Mouse (Mus musculus) left cerebral cortex, adult 2 months (tissue): Measurements from ENCODE around the gene Pbx4. TPM values are rescaled to one million over a fixed set of nuclear protein-coding genes. Genes with fewer than 3 reads are reported as not detected.

Source experiments
- DNase-seq, 2 experiments: peaks; one replicate each; pipeline ENCODE4 v3.0.0; 2021 to 2022; ENCODE audit warnings: low spot score in 2 of 2, mixed read lengths in 1 of 2; ENCODE audit errors: extremely low spot score in 1 of 2
- H3K27ac ChIP-seq: fragments of 200-600 bp; 2 replicates; pipeline ENCODE4 v1.8.1; 2022
- H3K4me3 ChIP-seq: fragments of 200-600 bp; 2 replicates; pipeline ENCODE4 v1.8.1; 2022
- CTCF ChIP-seq: fragments of 200-600 bp; IDR thresholded peaks from 2 replicates; pipeline ENCODE4 v1.8.1; 2022; ENCODE audit warnings: antibody characterized with exemption, mild to moderate bottlenecking, moderate library complexity
- intact Hi-C: fragments of 180-260 bp; cut with DNase I; formaldehyde crosslinking; loops from one replicate; pipeline ENCODE4 v1.15.1; 2025
- total RNA-seq, 2 experiments: library from RNA; stranded (reverse); gene quantifications; 2 replicates each; pipeline ENCODE4 v1.2.3; 2021

Pbx4 gene
- total RNA-seq, 2 experiments from 2014 or later, result 18.5 to 20.7 TPM

DNA sequence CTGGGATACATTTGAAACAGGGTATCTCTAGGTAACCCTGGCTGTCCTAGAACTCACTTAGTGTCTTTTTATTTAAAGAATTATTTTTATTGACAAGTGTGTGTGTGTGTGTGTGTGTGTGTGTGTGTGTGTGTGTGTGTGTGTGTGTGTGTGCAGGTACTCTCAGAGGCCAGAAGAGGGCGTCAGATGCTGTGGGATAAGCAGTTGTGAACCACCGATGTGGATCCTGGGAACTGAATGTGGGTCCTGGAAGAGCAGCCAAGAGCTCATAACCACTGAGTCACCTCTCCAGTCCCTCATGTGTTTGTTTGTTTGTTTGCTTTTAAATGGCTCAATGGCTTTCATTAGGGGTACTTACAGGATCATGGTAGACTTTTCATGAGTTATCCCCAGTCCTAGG lies 17.4 kb upstream of the Pbx4 start:
- no peak for TF ChIP-seq CTCF
- Histone ChIP-seq H3K4me3 (no peak overlapping the region), H3K27ac (no peak overlapping the region)
- intact Hi-C loops, result no loop called here
- DNase-seq, result no peak

DNA sequence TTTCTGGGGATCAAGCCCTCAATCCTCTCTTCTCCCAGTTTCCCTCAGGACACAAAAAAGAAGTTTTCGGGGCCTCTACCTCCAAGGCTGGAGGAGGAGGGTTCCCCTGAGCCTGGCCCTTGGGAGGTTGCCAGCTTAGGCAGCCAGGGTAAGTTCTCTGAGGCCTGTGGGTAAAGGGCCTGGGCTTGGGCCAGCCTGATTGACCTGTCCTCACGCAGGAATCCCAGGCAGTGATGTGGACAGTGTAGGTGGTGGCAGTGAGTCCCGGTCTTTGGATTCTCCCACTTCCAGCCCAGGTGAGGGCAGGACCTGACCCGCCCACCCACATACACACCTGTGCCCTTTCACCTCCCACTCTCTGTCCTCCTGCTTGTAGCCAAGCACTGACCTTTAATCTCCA lies 16.9 kb upstream of the Pbx4 start:
- no peak for TF ChIP-seq CTCF
- no peak for DNase-seq
- intact Hi-C loops, result no loop called here
- Histone ChIP-seq H3K27ac (no peak overlapping the region), H3K4me3 (no peak overlapping the region)

- no peak for DNase-seq
- Histone ChIP-seq H3K27ac (no peak overlapping the region), H3K4me3 (no peak overlapping the region)
- intact Hi-C loops, result no loop called here
- TF ChIP-seq CTCF, result no peak
Observed at GRCm38 (mm10) chr8:69820466-69820865, 11.8 kb upstream of the Pbx4 start.

DNA sequence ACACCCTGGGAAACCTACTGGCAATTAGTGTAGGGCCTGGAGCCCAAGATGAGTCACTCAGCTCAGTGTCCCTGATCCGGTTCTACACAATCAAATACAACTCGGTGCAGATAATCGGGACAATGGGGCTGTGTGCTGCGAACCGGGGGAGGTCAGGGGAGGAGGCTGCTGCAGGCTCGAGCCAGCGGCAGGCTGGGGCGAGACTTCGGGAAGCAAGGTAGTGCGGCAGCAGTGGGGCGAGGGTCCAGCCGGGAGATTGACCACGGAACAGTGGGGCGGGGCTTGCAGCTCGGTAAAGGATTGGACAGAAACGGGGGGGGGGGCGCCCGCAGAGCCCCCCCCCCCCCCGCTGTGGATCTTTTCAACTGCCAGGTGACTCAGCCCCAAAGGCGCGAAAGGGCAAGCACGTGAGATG lies 10.3 kb upstream of the Pbx4 start:
- intact Hi-C loops, result no loop called here
- Histone ChIP-seq H3K27ac (no peak overlapping the region), H3K4me3 (peak overlapping the region; percentile 50)
- TF ChIP-seq CTCF, result no peak
- DNase-seq, result no peak

- TF ChIP-seq CTCF, result no peak; the same call in 1 of the 2 replicates
- intact Hi-C loops, result no loop called here
- no peak within 1 kb of the TSS for H3K27ac ChIP-seq
- DNase-seq, result no peak
- H3K4me3 ChIP-seq, result peak within 1 kb of the TSS; percentile 50
Observed at GRCm38 (mm10) chr8:69822386-69823191, 9.7 kb upstream of the Pbx4 start, which contains the start of gene Lpar2. Gene Lpar2, plus strand, starts transcription at chr8:69822429.

DNA sequence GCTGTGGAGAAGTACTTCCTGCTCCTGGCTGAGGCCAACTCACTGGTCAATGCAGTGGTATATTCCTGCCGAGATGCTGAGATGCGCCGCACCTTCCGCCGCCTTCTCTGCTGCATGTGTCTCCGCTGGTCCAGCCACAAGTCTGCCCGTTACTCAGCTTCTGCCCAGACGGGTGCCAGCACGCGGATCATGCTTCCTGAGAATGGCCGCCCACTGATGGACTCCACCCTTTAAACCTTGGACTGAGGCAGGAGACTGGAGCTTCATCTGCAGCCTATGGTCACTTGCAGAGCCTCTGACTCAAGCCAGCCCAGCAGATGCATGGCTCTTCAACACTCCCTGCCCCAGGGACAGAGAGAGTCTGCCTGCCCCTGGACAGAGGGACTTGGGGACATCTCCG lies 5.9 kb upstream of the Pbx4 start:
- intact Hi-C loops, result no loop called here
- Histone ChIP-seq H3K4me3 (no peak overlapping the region), H3K27ac (no peak overlapping the region)
- no peak for TF ChIP-seq CTCF
- DNase-seq, result no peak

GRCm38 (mm10) chr8:69837057-69837682 lies 4.9 kb downstream of the Pbx4 start:
- Histone ChIP-seq H3K27ac (no peak overlapping the region), H3K4me3 (no peak overlapping the region)
- intact Hi-C loops, result no loop called here
- DNase-seq, result no peak
- no peak for TF ChIP-seq CTCF

DNA sequence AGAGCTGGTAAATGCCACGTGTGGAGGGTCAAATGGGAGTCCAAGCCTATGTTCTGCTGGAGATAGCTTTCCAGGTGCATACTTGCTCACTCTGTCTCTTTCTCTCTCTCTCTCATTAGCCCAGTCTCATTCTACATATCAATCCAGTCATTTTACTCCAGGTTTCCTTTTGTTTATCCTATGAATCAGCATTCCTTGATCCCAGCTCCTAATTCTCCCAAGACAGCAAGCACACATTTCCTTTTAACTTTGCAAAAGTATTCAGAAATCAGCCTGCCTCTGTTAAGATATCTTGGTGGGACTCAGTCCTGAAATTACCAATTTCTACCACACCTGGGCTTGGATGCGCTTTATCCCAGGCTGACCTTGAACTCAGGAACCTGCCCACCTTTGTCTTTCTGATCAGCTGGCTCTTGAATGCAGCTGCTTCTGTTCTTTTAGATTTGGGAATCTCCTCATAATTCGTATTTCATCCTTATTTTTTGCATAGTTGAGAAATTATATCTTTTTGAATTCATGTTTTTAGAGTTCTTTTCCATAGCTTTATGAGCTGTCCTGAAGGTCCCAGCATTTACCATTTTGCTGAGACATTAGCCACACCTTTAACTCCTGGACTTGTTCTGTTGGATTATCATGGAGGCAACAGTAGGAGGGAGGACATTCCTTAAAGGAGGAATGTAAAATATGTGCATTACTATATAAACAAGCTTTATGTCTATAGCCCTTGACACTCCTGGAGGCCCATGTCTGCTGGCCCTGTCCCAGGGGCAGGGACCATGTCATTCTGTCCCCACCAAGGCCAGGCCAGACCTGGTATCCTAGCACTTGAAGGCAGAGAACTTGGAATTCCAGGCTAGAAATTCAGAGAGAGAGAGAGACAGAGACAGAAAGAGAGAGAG lies 15.1 kb downstream of the Pbx4 start:
- TF ChIP-seq CTCF, result no peak
- Histone ChIP-seq H3K4me3 (no peak overlapping the region), H3K27ac (no peak overlapping the region)
- DNase-seq, result no peak
- intact Hi-C loops, result no loop called here

DNA sequence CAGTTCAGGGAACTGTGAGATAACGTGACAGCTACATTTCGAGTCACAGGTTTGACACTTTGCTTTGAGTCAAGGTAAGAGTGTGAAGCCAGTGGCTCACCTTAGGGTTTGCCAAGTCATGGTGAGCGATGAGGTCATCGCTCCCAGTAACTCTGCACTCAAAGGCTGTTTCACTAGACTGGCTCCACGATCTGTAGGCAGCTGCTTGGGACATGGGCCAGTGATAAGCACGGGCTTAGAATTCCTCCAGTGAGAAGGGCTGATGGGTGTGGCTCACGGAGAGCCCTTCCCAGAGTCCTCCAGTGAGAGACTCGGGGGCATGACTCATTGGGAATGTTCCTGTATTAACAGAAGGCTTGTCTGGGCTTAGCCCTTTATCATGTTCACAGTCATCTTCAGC lies 16.7 kb downstream of the Pbx4 start:
- no peak overlapping the region for H3K27ac ChIP-seq
- no peak overlapping the region for H3K4me3 ChIP-seq
- DNase-seq, result no peak
- intact Hi-C loops, result no loop called here
- TF ChIP-seq CTCF, result no peak

DNA sequence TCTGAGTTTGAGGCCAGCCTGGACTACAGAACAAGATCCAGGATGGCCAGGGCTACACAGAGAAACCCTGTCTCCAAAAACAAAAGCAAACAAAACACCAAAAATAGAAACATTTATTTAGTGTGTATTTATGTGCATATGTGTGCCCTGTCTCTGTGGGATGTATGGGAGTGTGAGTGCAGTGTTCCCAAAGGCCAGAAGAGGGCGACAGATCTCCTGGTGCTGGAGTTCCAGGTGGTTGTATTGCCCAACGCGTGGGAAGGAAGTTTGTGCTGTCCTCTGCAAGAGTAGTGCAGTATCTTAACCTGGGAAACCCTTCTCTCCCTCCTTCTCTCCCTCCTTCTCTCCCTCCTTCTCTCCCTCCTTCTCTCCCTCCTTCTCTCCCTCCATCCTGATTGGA lies 17.6 kb downstream of the Pbx4 start:
- DNase-seq, result no peak
- H3K27ac ChIP-seq, result no peak overlapping the region
- TF ChIP-seq CTCF, result no peak; the same call in 1 of the 2 replicates
- intact Hi-C loops, result no loop called here
- H3K4me3 ChIP-seq, result no peak overlapping the region

DNA sequence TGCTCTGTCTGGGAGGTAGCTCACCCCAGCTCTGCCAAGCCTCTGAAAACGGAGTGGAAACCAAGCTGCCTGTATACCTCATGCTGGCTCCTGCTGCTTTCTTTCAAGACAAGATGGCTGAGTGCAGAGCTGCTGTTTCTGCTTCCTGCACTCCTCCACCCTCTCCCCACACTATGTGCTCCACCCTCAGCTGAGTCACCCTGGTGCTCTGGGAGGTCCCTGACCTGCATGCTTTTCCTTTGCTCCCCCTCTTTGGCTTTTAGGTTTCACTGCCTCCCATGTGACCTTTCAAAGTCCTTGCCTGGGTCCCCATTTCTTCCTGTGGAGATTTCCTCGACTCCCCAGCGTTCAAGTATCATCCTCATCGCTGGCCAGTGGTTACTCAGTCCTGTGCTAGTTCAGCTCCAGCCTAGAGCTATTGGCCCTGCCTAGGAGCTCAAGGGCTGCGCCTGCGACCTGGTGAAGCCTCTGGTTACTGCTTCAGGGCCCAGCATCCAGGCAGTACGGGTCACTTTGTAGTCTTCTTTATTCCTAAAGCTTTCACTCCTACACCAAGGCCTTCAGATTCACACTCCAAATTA lies 18.7 kb downstream of the Pbx4 start:
- Histone ChIP-seq H3K27ac (no peak overlapping the region), H3K4me3 (no peak overlapping the region)
- intact Hi-C loops, result no loop called here
- DNase-seq, result no peak
- TF ChIP-seq CTCF, result no peak
